Mouse (Mus musculus) lung, embryonic 16.5 days (tissue): ENCODE data around the gene Lrrc75b. TPM values are rescaled to one million over a fixed set of nuclear protein-coding genes. Genes with fewer than 3 reads are reported as not detected.

Experiments used
- ATAC-seq: fragments of 200-750 bp; cut with Nextera tagmentation; 2 replicates; pipeline ENCODE4 v1.8.0; 2017; ENCODE audit warnings: low read depth, mild to moderate bottlenecking, moderate library complexity
- H3K27ac ChIP-seq: fragments of 300-500 bp; sonication (generic); 2 replicates; pipeline ENCODE4 v1.5.1; 2014; ENCODE audit warnings: mild to moderate bottlenecking, control low read depth, low read length
- H3K27me3 ChIP-seq: fragments of 300-500 bp; sonication (generic); 2 replicates; pipeline ENCODE4 v1.6.1; 2014; ENCODE audit warnings: low read depth, low read length, mixed read lengths; ENCODE audit not compliant: control insufficient read depth, insufficient read depth
- H3K36me3 ChIP-seq: fragments of 300-500 bp; sonication (generic); 2 replicates; pipeline ENCODE4 v1.6.1; 2014; ENCODE audit warnings: low read length; ENCODE audit not compliant: control insufficient read depth, insufficient read depth
- H3K4me1 ChIP-seq: fragments of 300-500 bp; sonication (generic); replicated peaks from 2 replicates; pipeline ENCODE4 v1.6.1; 2014; ENCODE audit warnings: low read length, mixed read lengths; ENCODE audit not compliant: control insufficient read depth, insufficient read depth
- H3K4me2 ChIP-seq: fragments of 300-500 bp; sonication (generic); 2 replicates; pipeline ENCODE4 v1.6.1; 2014; ENCODE audit warnings: low read depth, low read length, control low read depth
- H3K4me3 ChIP-seq: fragments of 300-500 bp; sonication (generic); 2 replicates; pipeline ENCODE4 v1.5.1; 2014; ENCODE audit warnings: mild to moderate bottlenecking, low read length, control low read depth
- H3K9ac ChIP-seq: fragments of 300-500 bp; sonication (generic); 2 replicates; pipeline ENCODE4 v1.6.1; 2014; ENCODE audit warnings: low read length, control low read depth
- H3K9me3 ChIP-seq: fragments of 300-500 bp; sonication (generic); 2 replicates; pipeline ENCODE4 v1.6.1; 2016; ENCODE audit warnings: low read length; ENCODE audit not compliant: control insufficient read depth
- WGBS: fragments of 180-500 bp; shearing (Covaris S2); extraction: QIAGEN DNeasy Blood & Tissue Kit; methylation state at CpG from one replicate; pipeline ENCODE4 v1.1.7; 2014; 5-methylcytosine and 5-hydroxymethylcytosine counted together
- polyA plus RNA-seq: library from polyadenylated mRNA; unstranded; fragments of >200 nt; fragmentation: Nextera tagmentation; extraction: Ambion mirVana; gene quantifications from 2 replicates; pipeline ENCODE4 v1.2.1, GENCODE M21; 2015

Gene Lrrc75b
- 1.7 and 1.9 TPM in 2 replicates for polyA plus RNA-seq

GRCm38 (mm10) chr10:75559676-75560548 lies at the start of gene Lrrc75b:
Lrrc75b (minus strand) TSS chr10:75560330.
- H3K4me3 ChIP-seq, result peak within 1 kb of the TSS; percentile 57
- under 1% methylated on average over 71 of the region's 75 CpGs for WGBS
- peaks cover 18% of the 10 kb centered on the region for H3K4me1 ChIP-seq
- H3K4me2 ChIP-seq, result peak within 1 kb of the TSS; percentile 100
- no peak within 1 kb of the TSS for H3K27ac ChIP-seq
- H3K9me3 ChIP-seq, result no peaks in the 10 kb centered on the region
- no peaks in the 10 kb centered on the region for H3K36me3 ChIP-seq
- ATAC-seq, result peak; percentile 47
- H3K27me3 ChIP-seq, result peaks cover 22% of the 10 kb centered on the region
- H3K9ac ChIP-seq, result peak within 1 kb of the TSS; percentile 66

- Histone ChIP-seq H3K4me3 (no peak overlapping the region), H3K4me2 (no peak overlapping the region), H3K36me3 (no peaks in the 10 kb centered on the region), H3K9ac (no peak overlapping the region), H3K9me3 (no peaks in the 10 kb centered on the region), H3K27me3 (no peaks in the 10 kb centered on the region), H3K4me1 (peaks cover 4% of the 10 kb centered on the region; the same call in 1 of the 2 replicates), H3K27ac (no peak overlapping the region)
- 78% methylated on average over 11 of the region's 11 CpGs for WGBS
- no peak for ATAC-seq
Observed at GRCm38 (mm10) chr10:75608975-75609374, 48.8 kb upstream of the Lrrc75b start.

DNA sequence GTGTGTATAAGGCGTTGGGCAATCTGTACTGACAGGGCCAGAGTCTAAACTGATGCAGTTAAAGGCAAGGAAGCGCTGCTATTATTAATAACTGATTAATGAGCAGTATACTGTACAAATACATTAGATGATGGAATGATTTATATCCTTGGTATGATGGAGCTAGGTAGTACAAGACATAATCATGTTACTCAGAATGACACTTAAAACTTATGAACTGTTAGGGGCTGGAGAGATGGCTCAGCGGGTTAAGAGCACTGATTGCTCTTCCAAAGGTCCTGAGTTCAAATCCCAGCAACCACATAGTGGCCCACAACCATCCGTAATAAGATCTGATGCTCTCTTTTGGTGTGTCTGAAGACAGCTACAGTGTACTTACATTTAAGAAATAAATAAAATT lies 47.1 kb upstream of the Lrrc75b start:
- no peaks in the 10 kb centered on the region for H3K9me3 ChIP-seq
- no peaks in the 10 kb centered on the region for H3K36me3 ChIP-seq
- no peak overlapping the region for H3K9ac ChIP-seq
- H3K4me2 ChIP-seq, result no peak overlapping the region
- H3K27ac ChIP-seq, result no peak overlapping the region
- no peak overlapping the region for H3K4me3 ChIP-seq
- no peak for ATAC-seq
- no peaks in the 10 kb centered on the region for H3K27me3 ChIP-seq
- peaks cover 4% of the 10 kb centered on the region; the same call in 1 of the 2 replicates for H3K4me1 ChIP-seq
- 72% methylated on average over 4 of the region's 4 CpGs for WGBS

- Histone ChIP-seq H3K9me3 (no peaks in the 10 kb centered on the region), H3K9ac (no peak overlapping the region), H3K4me3 (no peak overlapping the region), H3K4me1 (peaks cover 4% of the 10 kb centered on the region; the same call in 1 of the 2 replicates), H3K4me2 (no peak overlapping the region), H3K27ac (no peak overlapping the region), H3K27me3 (no peaks in the 10 kb centered on the region), H3K36me3 (no peaks in the 10 kb centered on the region)
- peak; percentile 51 for ATAC-seq
- WGBS, result 28% methylated on average over 11 of the region's 11 CpGs
Observed at GRCm38 (mm10) chr10:75605162-75605846, 45.2 kb upstream of the Lrrc75b start.

DNA sequence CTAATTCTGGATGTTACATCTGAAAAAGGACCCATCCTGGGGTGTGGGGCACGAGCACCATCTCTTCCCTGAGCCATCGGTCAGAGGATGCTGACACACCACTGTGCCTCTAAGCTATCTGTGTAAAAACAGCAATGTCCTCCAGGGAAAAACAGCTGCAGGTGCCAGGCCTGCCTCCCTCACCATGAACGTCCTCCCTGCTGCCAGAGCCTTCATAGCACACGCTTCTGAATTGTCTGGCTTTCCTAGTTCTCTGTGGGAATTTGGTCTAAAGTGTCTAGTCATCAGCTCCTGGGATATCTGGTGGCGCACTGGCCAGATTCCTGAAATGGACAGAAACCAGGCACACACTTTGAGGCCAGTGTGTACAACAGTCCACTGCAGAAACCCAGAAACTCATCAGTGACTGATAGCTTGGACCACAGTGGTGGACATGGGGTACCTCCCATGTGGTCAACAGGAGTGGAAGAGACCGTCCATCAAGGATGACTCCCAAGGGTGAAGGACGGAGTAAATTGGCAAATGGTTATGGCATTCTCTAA lies 40.1 kb upstream of the Lrrc75b start:
- Histone ChIP-seq H3K27me3 (no peaks in the 10 kb centered on the region), H3K4me1 (peaks cover 6% of the 10 kb centered on the region; the same call in 1 of the 2 replicates), H3K27ac (no peak overlapping the region), H3K36me3 (no peaks in the 10 kb centered on the region), H3K4me2 (no peak overlapping the region), H3K9me3 (peaks cover 7% of the 10 kb centered on the region; the same call in 1 of the 2 replicates), H3K9ac (no peak overlapping the region), H3K4me3 (no peak overlapping the region)
- no peak for ATAC-seq
- whole genome bisulfite sequencing, result 80% methylated on average over 7 of the region's 7 CpGs

GRCm38 (mm10) chr10:75595981-75596380 lies 35.9 kb upstream of the Lrrc75b start:
- H3K9ac ChIP-seq, result no peak overlapping the region
- peaks cover 7% of the 10 kb centered on the region; the same call in 1 of the 2 replicates for H3K9me3 ChIP-seq
- H3K36me3 ChIP-seq, result no peaks in the 10 kb centered on the region
- ATAC-seq, result no peak
- H3K4me2 ChIP-seq, result no peak overlapping the region
- H3K4me1 ChIP-seq, result peaks cover 11% of the 10 kb centered on the region
- no peak overlapping the region for H3K27ac ChIP-seq
- 54% methylated on average over 8 of the region's 8 CpGs for WGBS
- no peaks in the 10 kb centered on the region for H3K27me3 ChIP-seq
- H3K4me3 ChIP-seq, result no peak overlapping the region

DNA sequence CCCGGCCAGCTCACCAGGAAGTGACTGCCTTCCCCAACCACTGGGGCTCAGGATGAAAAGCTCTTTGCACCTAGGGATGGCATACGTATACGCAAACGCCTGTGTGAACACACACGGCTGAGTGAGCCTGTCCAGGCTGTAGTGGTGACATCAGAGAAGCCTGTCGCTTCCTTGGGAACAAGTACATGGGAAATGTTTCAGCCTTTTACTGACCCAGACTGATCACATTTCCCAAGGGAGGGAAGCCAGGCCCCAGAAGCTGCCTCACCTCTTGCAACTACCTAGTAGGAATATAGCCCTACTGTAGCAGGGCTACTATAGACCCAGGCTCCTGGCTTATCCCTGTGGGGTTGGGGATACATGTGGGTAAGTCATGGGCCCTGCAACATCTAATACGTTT lies 32.5 kb upstream of the Lrrc75b start:
- H3K9me3 ChIP-seq, result 0 out of 2 replicates have a peak, but pooled peaks cover 2% of the 10 kb centered on the region
- no peak for ATAC-seq
- H3K9ac ChIP-seq, result no peak overlapping the region
- H3K4me2 ChIP-seq, result no peak overlapping the region
- no peak overlapping the region for H3K4me3 ChIP-seq
- H3K4me1 ChIP-seq, result peaks cover 27% of the 10 kb centered on the region
- H3K27me3 ChIP-seq, result no peaks in the 10 kb centered on the region
- whole genome bisulfite sequencing, result 54% methylated on average over 7 of the region's 7 CpGs
- no peaks in the 10 kb centered on the region for H3K36me3 ChIP-seq
- H3K27ac ChIP-seq, result no peak overlapping the region

- peak; percentile 20 for ATAC-seq
- Histone ChIP-seq H3K9ac (no peak overlapping the region), H3K9me3 (no peaks in the 10 kb centered on the region), H3K4me1 (peaks cover 28% of the 10 kb centered on the region), H3K27me3 (no peaks in the 10 kb centered on the region), H3K4me3 (no peak overlapping the region), H3K4me2 (peak overlapping the region; percentile 12; the same call in 1 of the 2 replicates), H3K36me3 (no peaks in the 10 kb centered on the region), H3K27ac (peak overlapping the region; percentile 80)
- WGBS, result 62% methylated on average over 12 of the region's 12 CpGs
Observed at GRCm38 (mm10) chr10:75591211-75591894, 31.2 kb upstream of the Lrrc75b start.
